Mouse (Mus musculus) T-cell, adult 2 months (primary cell): ENCODE measurements at regions not wholly inside any gene's neighbourhood (a gene's known extent, or its start where the extent isn't known, plus 50 kb on each side); places are given as distances from the start of the nearest gene placed in this dataset.

Source experiments
- DNase-seq: peaks from one replicate; pipeline ENCODE4 v3.0.0; 2022; ENCODE audit warnings: low spot score

DNA sequence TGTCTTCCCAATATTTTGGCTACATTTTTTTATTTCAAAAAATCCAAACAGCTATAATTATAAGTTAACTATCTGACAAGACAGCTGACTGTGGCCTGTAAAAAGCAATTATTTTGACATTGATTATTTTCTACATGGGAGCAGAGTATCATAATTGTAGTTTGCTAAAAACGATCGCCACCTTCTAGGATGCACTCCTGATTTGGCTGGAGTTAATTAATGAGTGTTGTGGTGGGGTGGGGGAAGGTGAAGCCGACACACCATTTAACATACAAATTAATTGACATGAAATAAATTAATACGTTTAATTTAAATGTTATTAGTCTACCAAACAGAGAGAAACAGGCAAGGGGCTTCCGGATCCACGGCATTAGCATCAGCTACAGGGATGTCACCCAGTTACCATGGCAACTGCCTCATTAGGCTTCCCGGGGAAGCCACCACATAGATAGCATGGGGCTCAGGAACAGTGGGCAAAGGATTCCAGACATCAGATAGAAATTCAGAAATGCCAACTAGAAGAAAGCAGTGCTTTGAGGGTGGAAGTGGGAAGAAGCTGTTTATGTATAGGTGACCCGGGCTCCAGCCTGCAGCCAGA lies 255.9 kb downstream of the Prdm2 start:
- no peak for DNase-seq

GRCm38 (mm10) chr4:142956376-142956775 lies 256.4 kb downstream of the Prdm2 start:
- no peak for DNase-seq

- DNase-seq, result no peak
Measured at GRCm38 (mm10) chr4:142953724-142954123, 259.1 kb downstream of the Prdm2 start.

GRCm38 (mm10) chr4:142952879-142953278 lies 259.9 kb downstream of the Prdm2 start:
- DNase-seq, result no peak

DNA sequence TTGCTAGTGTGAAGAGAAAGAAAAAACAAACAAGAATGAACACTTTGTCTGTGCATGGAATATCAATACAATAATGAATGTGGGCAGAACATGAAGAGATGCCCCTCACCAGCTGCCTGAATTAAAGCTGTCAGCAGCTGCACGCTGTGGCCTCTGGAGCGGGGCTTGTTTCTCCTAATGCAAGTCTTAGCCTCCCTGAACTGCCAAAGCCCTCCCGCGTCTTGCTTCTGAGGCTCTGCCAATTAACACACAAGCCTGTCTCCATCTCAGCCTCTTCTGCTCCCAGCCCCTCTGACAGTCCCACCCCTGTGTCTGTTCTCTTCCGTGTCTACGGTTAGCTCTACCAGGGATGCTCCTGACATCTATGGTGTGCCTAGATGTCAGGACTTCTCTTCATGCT lies 265.1 kb downstream of the Prdm2 start:
- no peak for DNase-seq

GRCm38 (mm10) chr4:142933627-142934026 lies 279.2 kb downstream of the Prdm2 start:
- DNase-seq, result no peak

GRCm38 (mm10) chr4:142929245-142929644 lies 283.6 kb downstream of the Prdm2 start:
- DNase-seq, result no peak

DNA sequence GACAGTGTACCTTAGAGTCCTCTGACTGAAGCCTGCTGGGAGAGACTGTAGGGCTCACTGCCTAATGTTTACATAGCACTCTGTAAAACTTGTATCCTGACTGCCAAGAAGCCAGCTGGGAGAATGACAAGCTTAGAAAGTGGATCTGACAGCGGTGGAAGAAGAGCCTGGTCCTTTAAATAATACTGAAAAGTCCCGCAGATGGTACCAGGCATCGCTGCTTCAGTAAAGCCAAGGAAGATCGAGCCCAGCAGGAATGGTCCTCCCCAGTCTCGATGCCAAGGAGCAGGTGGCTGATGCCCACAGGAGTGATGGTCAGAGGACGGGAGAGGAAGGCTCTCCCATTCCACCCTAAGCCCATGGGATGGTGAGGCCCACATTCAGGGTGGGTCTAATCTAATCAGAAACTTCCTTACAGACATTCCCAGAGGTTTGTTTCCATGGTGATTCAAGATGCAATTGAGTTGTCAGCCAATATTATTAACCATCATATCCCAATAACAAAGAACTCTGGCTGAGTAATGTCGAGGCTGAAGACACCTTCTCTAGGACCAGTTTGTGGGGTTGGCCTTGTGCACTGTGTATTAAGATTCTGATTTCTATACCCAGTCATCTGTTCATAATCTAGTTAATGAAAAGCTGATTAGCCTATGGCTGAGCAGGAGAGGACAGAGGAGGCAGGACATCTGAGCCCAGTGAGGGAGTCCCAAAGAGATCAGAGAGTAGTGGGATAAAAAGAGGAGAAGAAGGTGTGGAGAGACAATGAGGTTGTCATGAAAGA lies 285.3 kb downstream of the Prdm2 start:
- DNase-seq, result no peak

GRCm38 (mm10) chr4:142925111-142925510 lies 287.7 kb downstream of the Prdm2 start:
- no peak for DNase-seq

DNA sequence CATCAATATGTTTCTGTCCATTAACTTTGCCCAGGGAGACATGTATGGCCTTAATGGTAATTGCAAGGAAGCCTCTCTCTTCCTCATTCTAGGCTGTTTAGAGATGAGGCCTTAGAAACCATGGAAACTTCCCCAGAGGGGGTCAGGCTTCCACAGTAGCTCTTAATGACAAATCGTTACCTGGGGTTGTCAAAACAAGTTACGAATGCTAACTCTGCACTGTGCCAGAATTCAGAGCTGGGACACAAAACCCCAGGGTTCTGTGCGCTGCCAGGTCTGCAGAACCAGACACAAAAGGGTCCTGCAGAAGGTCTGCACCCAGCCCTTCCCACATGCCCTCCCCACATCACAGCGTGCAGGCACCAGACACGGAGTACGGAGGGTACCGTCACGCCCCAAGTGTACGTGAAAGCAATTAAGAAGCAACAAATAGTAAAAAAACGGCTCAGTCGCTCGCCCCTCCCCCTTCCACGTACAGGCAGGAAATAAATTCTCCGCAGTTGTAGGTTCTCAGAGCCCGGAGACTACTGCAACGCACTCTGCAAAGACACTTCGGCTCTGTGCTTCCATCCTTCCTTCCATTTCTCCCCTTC lies 303.3 kb downstream of the Prdm2 start:
- DNase-seq, result no peak

- DNase-seq, result no peak
Measured at GRCm38 (mm10) chr4:142908782-142909181, 304.0 kb downstream of the Prdm2 start.

- no peak for DNase-seq
Measured at GRCm38 (mm10) chr4:142903356-142904032, 309.3 kb downstream of the Prdm2 start.

- no peak for DNase-seq
Measured at GRCm38 (mm10) chr4:142900792-142901191, 312.0 kb downstream of the Prdm2 start.

DNA sequence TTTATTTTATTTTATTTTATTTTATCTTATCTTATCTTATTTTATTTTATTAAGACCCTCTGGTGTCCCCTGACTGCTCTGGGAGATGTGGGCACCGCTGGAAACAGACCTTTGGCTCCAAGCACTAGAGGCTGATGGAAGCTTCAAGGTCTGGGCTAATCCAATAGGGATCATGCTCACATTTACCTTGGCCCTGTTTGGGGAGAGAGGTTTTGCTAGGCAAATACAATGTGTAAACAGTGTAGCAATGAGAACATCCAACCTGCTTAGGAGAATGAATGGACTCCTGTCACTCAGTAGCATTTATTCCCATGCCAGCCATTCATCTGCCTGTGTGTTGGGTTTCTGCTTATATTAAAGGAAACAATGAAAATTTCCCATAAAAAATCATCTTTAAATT lies 313.8 kb downstream of the Prdm2 start:
- DNase-seq, result no peak

DNA sequence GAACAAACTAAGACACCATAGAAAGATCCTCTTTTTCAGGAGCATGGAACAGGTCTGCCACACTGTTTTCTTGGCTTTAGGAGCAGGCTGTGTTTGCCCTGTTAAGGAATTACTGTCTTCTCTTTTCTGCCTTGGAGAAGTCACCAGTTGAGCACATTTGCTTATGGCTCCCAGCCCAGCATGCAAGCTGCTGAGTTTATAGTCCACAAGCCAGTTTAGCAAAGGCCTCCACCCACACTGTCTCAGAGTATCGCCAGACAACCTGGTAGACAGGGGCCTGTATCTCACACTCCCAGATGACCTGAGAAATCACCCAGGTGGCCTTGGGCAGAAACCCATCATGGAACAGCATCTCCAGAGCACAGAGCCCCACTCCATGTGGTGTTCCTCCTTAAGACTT lies 322.1 kb downstream of the Prdm2 start:
- no peak for DNase-seq

DNA sequence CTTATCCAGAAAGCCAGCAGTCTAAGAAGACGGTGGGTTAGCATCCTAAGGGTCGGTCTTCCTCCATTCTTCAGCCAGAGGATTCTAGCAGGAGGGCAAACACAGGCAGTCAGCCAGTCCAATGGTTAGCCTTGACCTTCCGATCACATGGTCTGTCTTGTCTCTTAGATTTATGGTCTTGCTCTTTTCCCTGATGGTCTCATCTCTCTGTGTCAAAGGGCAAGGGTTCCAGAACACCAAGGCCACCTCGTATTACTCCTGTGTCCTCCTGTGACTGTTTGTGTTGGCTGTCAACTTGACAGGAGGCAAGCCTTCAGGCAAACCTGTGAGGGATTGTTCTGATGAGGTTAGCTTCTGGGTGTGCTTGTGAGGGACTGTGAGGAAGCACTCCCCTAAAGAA lies 323.9 kb downstream of the Prdm2 start:
- no peak for DNase-seq

GRCm38 (mm10) chr4:142887876-142888275 lies 324.9 kb downstream of the Prdm2 start:
- DNase-seq, result no peak

DNA sequence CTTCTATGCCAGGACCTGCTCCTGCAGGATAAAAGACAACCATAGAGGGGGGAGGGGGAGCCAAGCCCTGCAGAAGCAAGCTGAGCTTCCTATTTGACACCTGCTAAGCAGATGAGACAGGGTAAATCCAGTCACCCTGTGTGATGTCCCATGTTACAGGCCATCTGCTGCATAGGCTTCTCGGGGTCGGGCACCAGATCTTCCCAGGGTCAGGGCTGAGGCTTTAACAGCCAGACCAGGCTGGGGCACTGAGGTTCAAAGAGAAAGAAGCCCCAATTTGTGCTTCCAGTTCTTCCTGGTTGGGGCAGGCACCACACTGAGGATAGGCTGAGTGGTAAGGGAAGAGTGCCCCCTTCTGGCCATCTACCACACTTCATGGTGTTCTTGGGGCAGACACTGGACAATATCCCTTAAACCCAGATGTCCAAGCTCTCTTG lies 332.5 kb downstream of the Prdm2 start:
- no peak for DNase-seq

DNA sequence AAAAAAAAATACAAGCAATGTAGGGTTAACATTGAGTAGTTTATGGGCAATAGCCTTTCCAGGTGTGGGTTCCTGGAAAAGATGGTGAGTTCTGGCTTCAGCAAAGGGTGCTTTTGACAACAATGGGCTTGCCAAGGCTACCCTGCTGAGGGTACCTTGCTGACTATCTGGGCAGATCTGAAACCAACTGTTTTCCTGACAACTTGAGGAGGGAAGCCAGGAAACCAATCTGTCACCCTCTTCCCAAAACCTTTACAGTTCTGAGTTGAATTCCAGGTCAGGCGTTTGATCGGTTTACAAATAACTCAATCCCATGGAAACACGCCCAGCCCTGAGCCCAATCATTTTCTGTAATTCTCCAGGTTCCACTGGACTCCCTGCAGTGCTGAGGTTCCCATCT lies 336.6 kb downstream of the Prdm2 start:
- DNase-seq, result no peak

- DNase-seq, result no peak
Measured at GRCm38 (mm10) chr4:142875105-142875504, 337.7 kb downstream of the Prdm2 start.

DNA sequence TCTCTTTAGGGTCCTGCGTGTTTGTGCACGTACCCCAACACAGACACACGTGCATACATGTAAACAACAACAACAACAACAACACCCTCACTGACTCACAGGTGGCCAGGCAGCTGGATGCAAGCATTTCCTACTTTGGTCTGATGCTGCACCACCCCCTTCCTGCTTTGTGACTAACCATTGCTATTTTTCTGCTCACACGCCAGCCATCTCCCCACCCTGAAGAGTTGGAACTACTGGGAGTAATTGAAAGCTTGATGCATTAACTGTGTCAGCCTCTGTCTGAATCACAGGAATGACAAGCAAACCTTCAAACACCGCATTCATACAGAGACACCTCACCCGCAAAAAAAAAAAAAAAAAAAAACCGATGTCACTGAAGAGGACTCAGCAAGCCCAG lies 346.5 kb downstream of the Prdm2 start:
- DNase-seq, result no peak

DNA sequence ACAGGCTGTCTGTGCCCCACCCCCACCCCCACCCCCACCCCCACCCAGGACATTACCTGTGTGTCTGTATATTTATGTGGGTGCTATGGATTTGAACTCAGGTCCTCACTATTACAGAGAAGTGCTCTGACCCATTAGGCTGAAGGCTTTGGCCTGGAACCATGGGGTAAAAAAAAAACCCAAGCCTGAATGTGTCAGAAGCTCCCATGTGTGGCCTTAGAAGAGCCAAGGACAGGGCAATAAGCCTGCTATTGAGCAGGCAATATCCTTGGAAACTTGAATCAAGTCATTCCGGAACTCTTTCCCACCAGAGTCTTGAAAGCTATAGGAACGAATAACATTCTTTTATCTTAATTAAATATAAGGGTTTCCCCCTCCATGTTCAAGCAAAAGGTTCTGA lies 347.2 kb downstream of the Prdm2 start:
- no peak for DNase-seq

GRCm38 (mm10) chr4:142863939-142864338 lies 348.9 kb downstream of the Prdm2 start:
- DNase-seq, result no peak
